Mouse (Mus musculus) telencephalon, adult 2 months (tissue): Measurements from ENCODE around the gene Mtus2.
A peak's percentile ranks its signal among the peaks of the same experiment; 100 is the strongest.

Source experiments
- DNase-seq: peaks from one replicate; pipeline ENCODE4 v3.0.0-alpha.2; 2011; ENCODE audit warnings: low read depth, low spot score

The Mtus2 gene

DNA sequence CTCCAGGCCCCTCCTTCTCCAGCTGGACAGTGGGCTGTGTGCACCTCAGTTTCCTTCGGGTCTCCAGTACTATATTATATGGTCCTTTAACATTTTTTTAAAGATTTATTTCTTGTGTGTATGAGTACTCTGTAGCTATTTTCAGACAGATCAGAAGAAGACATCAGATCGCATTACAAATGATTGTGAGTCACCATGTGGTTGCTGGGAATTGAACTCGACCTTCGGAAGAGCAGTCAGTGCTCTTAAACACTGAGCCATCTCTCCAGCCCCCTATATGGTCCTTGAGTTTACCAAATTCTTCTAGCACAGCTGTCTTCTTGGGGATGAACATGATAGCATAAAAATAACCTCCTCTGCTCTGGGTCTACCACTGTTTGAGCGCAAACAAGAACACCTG, 382.0 kb downstream of the Mtus2 start:
- no peak for DNase-seq

DNA sequence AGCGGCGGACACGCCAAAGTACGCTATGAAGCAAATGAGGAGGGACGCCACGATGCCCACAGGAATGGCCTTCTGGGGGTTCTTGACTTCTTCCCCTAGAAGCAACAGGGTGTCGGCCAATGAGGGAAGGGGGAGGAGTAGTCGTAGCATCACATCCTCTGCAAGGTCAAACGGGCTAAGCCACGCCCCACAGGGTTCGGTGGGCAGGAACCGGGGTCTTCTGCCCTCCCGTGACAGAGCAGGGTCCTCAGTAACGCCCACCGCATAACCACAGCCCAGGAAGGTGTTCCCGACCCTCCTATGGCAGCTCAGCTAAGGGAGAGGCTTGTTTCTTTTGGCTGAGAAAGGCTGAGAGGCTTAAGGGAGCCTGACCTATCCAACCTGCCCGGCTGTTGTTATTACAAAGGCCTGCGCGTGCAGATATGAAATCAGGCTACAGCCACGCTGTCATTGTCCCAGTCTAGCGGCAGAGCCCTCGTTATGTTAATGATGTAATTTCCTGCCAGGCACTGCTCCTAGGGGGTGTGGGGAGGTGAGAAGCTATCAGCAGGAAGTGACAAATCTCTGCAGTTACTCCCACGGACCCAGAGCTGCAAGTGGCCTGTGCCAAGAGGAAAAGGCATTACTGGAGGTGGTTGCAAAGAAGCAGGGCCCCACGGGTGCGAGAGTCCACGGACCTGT, 385.1 kb downstream of the Mtus2 start:
- peak; percentile 69 for DNase-seq

DNA sequence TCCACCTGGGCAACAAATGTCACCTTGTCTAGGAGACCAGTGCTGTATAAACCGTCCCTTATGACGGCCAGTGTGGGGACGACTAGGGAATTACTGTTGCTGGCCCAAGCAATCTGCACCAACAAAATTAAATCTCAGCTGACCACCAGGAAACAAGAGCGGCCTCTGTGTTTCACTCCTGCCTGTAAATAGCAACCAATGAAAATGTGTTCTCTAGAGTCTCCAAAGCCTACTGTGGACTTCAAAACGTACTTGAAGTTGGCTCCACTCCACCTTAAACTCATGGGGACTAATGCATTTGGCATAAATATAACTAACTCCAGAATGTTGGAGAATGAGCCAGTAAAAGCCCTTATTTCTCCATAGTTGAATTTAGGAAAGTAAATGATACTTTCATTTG, 387.3 kb downstream of the Mtus2 start:
- DNase-seq, result no peak

DNA sequence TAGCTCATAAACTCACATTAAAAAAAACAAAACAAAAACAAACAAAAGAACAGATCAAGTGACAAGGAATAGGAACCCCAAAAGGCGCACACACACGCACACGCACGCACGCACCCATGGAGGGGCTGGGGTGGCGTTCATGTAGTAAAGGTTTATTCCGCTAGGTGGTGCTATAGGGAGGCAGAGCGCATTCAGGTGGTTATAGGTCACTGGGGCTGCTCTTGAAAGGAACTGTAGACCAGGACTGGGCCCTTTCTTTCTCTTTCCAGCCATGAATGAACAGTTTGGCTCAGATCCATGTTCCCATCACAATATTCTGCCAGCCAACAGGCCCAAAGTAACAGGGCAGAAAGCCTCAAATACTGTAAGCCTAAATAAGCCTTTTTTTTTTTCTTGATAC, 389.4 kb downstream of the Mtus2 start:
- DNase-seq, result no peak

DNA sequence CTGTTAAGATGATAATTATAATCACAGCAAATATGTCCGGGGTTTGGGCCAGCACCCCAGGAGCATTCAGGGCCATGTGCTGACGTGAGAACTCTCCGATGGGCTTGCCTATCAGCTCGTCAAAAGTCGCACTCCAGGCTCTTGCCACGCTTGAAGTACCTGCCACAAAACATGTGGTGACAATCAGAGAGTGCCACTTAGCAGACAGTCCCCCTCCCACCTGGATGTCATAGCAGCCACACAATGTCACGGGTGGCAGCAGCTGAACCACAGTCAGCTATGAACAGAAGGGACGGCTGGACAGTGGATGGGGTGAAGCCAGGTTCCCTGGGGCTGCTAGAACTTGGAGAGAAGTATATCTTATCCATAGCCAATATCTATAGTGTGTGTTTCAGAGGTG, 391.0 kb downstream of the Mtus2 start:
- no peak for DNase-seq

DNA sequence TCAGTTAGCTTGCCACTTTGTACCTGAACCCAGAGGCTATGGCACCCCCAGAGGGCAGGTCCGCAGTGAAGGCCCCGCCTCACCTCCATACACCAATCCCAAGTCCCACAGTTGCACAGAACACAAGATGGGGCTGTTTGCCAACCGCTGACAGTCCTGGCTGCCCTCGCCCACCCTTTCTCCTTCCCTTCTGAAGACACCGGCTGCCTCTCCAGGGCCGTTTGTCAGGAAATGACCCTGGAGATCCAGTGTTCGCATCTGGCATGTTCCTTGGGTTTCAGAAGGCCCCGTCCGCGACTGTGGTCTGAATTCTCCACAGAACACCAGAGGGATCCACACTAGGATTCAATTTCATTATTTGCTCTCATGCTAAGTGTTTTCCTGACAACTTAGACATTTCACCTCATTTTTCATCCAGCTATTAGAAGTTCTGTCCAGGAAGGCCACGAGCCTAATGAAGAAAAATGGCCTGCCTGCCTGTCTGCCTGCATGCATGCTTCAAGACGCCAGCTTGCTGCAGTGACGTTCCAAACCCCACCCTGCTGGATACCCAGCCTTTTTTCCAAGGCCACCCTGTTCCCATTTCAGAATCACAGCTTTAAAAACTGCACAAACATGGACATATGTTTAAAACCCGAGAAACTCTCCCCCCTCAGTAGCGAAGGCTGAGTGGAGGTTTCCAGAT, 392.3 kb downstream of the Mtus2 start:
- DNase-seq, result peak; percentile 41

DNA sequence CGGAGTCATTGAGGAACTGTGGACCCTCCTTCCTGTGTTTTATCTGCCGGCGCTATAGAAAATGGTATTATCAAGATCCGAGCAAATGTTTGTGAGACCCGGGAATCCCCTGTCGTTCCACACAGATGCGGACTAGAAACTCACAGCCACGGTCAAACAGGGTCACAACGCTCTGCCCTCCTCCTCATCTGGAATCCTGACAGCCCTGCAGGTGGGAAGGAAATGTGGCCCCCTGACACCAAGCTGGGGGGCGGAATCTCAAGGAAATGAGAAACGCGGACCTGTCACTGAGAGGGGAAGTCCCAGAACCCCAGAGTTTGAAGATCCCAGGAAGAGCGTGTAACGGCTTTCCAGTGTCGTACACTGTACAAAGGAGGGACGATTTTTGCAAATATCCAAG, 396.3 kb downstream of the Mtus2 start:
- no peak for DNase-seq

DNA sequence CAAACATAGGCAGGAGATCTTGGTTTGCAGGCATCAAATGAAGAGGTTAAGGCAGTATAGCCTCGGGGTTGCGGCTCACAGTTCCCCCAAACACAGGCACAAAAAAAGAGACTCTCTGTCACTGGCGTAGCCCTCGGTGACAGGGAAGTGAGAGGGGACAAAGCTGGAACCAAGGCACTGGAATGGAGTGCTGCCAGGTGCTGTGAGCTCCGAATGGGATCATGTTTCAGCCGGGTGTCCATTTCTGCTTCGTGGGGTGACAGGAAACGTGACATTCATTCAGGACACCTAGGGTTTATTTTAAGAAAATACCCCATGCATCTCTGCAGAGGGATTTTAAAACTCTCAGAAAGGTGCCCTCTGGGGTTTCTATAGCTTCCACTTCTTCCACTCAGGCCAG, 397.4 kb downstream of the Mtus2 start:
- DNase-seq, result no peak

DNA sequence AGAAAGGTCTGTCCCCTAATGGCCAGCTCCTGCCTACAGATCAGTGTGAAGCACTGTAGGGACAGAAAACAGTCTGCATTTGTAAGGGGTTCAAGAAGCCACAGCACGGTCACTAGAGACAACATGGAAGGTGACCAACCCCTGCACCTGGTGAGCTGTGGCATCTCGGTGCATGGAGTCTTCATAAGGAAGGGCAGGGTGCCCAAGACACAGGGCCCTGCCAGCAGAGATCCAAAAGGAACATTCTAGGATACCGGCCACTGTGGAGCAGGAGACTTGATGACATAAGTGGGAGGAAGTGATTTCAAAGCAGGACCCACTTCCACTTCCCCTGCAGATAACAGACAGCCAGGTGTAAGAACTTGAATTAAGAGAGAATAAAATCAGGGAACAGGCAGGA, 398.7 kb downstream of the Mtus2 start:
- no peak for DNase-seq

DNA sequence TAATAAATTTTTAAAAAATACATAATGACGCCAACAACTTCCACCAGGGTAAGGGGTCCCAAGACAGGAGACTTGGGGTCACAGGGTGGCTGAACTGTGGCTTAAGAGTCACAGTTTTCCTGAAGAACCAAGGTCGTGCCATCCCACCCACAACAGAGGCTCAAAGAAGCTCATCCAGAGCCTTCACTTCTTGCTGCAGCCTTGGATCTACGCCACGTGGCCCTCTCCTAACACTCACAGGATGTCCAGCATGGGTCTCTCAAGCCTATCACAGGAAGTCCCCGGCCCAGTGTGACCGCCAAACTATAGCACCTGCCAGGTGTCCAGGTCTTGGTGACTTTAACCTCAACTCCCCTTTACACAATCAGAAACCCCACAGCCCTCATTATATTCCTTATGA, 400.0 kb downstream of the Mtus2 start:
- DNase-seq, result no peak

DNA sequence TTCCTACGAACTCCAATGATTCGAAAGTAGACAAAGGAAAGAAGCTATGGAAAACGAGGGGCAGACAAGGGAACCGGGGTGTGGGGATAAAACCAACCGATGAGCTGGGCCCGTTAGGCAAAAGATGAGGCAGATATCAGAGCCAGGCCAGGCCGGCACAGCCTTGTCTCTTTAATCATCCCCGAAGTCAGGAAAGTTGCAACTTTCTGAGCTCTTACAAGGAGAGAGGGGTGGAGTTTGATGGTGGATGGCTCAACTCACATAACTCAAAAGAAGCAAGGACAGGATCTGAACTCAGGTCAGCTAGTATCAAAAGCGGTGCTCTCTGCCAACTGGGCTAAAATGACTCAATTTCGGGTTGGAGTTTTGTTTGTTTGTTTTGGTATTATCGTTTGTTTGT, 402.0 kb downstream of the Mtus2 start:
- DNase-seq, result no peak

DNA sequence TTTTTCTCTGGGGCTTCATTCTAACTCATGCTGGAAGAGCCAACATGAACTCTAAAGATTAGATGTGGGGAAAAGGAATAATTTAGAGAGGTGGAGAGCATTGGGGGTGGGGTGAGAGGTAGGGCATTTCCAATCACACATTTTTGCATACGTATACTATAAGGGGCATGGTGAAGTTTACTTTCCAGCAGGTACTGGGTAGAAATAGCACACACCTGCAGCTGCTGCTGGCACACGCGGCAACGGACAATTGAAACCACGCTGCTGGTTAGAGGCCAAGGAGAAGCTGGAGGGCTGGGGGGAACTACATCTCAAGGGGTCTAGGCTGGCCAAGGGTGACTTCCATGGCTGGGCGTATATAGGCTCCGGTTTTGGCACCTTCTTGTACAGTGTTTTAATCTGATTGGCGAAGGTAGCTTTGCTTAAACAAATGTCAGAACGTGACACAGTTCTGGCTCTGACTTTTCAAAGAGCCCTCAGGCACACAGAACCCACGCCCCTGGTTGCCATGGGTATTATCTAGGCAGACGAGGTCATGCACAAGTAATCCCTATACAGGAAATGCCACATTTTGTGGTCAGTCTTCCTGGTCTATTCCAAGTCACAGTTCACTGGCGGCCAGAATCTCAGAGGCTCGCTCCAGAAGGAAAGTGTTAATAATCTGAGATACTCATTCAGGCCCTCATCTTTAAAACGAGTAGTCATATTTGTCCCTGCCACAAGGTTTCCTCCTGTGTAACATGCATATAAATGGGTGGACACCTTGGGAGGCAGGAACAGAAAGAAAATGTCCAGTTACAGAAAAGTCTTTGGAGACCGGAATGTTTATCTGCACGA, 404.0 kb downstream of the Mtus2 start:
- no peak for DNase-seq

DNA sequence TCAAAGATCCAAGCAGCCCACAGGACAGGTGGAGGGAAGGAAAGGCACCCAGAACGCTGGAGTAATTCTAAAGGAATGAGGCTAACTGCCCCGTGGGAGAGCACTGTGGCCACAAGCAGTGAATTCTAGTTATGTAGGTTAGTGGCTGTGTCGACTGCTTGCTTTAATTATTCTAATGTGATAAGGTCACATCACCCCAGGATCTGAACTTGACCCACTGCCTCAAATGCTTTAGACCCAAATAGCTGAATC, 404.6 kb downstream of the Mtus2 start:
- no peak for DNase-seq

DNA sequence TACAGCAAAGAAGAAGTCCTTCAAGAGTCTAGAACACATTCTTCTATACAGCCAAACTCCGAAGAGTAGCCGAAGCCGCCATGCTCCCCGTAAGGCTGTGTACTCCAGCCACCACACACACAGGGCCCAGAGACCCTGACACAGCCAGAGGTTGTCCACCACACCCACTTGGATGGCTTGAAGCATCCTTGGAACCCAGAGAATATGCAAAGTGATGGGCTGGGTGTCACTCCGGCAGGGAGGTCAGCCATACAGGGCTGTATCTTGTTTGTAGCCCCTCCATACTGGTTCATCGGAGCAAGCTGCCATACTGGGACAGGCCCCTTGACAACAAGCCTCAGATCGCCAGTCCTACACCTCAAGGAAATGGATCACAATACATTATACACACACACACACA, 405.2 kb downstream of the Mtus2 start:
- DNase-seq, result no peak

DNA sequence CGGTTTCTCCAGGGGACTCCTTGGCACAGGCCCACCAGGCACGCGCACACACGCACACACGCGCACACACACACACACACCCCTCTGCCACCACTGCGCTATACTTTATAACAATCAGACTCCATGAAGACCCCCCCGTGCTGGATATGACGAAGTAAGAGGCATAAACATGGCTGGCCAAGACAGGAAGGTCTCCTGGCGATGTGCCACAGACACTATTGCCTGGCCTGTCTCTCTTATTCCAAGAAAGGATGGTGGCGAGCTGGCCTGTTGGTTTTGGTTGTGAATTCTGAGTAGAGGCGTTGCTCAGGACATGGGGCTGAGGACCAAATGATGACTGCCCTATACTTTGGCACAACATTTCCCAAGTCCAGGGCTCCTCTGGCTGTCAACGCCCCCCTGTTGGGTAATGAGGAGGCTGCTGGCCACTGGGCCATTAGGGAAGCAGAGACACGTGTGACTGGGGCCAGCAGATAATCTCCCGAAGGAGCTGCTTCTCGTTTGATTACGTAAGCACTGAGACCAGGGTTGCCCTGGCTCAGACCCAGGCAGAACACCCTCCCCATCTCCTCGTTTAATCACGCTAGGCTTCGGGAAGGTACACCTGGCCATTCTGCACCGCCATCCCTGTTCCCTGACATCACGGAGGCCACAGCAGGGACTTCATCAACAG, 406.5 kb downstream of the Mtus2 start:
- no peak for DNase-seq
